Mouse (Mus musculus): Measurements from ENCODE around the gene Gpatch8. TPM values are rescaled to one million over a fixed set of nuclear protein-coding genes. Genes with fewer than 3 reads are reported as not detected.

Gpatch8 gene
- total RNA-seq, 2 experiments from 2014 or later, result 46.6 to 55.7 TPM

- intact Hi-C loops (cut with DNase I), result no loop called here
These were observed 24.8 kb downstream of the Gpatch8 start for GRCm38 (mm10) chr11:102531425-102531824.

GRCm38 (mm10) chr11:102514793-102515424 lies 41.3 kb downstream of the Gpatch8 start:
- DNase-seq (ENCODE audit: low spot score in 2 of 2), result no peak
- intact Hi-C loops (cut with DNase I), result no loop called here

More at GRCm38 (mm10) chr11:102531425-102531824, 24.8 kb downstream of the Gpatch8 start:
- DNase-seq (ENCODE audit: low spot score in 2 of 2), result no peak

GRCm38 (mm10) chr11:102510226-102510625 lies 46.0 kb downstream of the Gpatch8 start:
- peak in 1 of 2 experiments; percentile 9 for DNase-seq (ENCODE audit: low spot score in 2 of 2)
- intact Hi-C loops (cut with DNase I), result no loop called here

- intact Hi-C loops (cut with DNase I), result no loop called here
- no peak for DNase-seq (ENCODE audit: low spot score in 2 of 2)
These were observed 59.5 kb downstream of the Gpatch8 start for GRCm38 (mm10) chr11:102496732-102497131.

- intact Hi-C loops (cut with DNase I), result no loop called here
- no peak for DNase-seq (ENCODE audit: low spot score in 2 of 2)
These were observed 60.0 kb downstream of the Gpatch8 start for GRCm38 (mm10) chr11:102496206-102496605.

GRCm38 (mm10) chr11:102495742-102496141 lies 60.5 kb downstream of the Gpatch8 start:
- no peak for DNase-seq (ENCODE audit: low spot score in 2 of 2)
- intact Hi-C loops (cut with DNase I), result no loop called here

- intact Hi-C loops (cut with DNase I), result no loop called here
- DNase-seq (ENCODE audit: low spot score in 2 of 2), result no peak
These were observed 61.1 kb downstream of the Gpatch8 start for GRCm38 (mm10) chr11:102495114-102495513.

GRCm38 (mm10) chr11:102494063-102494650 lies 62.0 kb downstream of the Gpatch8 start:
- intact Hi-C loops (cut with DNase I), result no loop called here
- no peak for DNase-seq (ENCODE audit: low spot score in 2 of 2)

- intact Hi-C loops (cut with DNase I), result no loop called here
- no peak for DNase-seq (ENCODE audit: low spot score in 2 of 2)
These were observed 63.0 kb downstream of the Gpatch8 start for GRCm38 (mm10) chr11:102493241-102493640.

GRCm38 (mm10) chr11:102487901-102488300 lies 68.3 kb downstream of the Gpatch8 start:
- intact Hi-C loops (cut with DNase I), result loop anchor here (5.0 kb wide), 1 partner anchor 69 kb away; the partner anchor contains the start of gene Gpatch8
- no peak for DNase-seq (ENCODE audit: low spot score in 2 of 2)

- peak; percentile 56 to 77 for DNase-seq (ENCODE audit: low spot score in 2 of 2)
- intact Hi-C loops (cut with DNase I), result loop anchor here (5.0 kb wide), 1 partner anchor 70 kb away; the partner anchor contains the start of gene Gpatch8
These were observed 69.3 kb downstream of the Gpatch8 start for GRCm38 (mm10) chr11:102486733-102487386.

- intact Hi-C loops (cut with DNase I), result loop anchor here (2.0 kb wide), 1 partner anchor 167 kb away; no protein-coding TSS in a partner anchor
- peak in 1 of 2 experiments; percentile 50 for DNase-seq (ENCODE audit: low spot score in 2 of 2)
These were observed 74.4 kb downstream of the Gpatch8 start for GRCm38 (mm10) chr11:102481779-102482178.

- no peak for DNase-seq (ENCODE audit: low spot score in 2 of 2)
- intact Hi-C loops (cut with DNase I), result no loop called here
These were observed 75.3 kb downstream of the Gpatch8 start for GRCm38 (mm10) chr11:102480897-102481296.

- DNase-seq (ENCODE audit: low spot score in 2 of 2), result no peak
- intact Hi-C loops (cut with DNase I), result no loop called here
These were observed 76.1 kb downstream of the Gpatch8 start for GRCm38 (mm10) chr11:102480111-102480510.

GRCm38 (mm10) chr11:102479581-102479980 lies 76.6 kb downstream of the Gpatch8 start:
- intact Hi-C loops (cut with DNase I), result no loop called here
- DNase-seq (ENCODE audit: low spot score in 2 of 2), result no peak

GRCm38 (mm10) chr11:102478671-102479070 lies 77.5 kb downstream of the Gpatch8 start:
- intact Hi-C loops (cut with DNase I), result no loop called here
- no peak for DNase-seq (ENCODE audit: low spot score in 2 of 2)

GRCm38 (mm10) chr11:102475027-102475426 lies 81.2 kb downstream of the Gpatch8 start:
- intact Hi-C loops (cut with DNase I), result no loop called here
- DNase-seq (ENCODE audit: low spot score in 2 of 2), result no peak

GRCm38 (mm10) chr11:102469648-102470357 lies 86.4 kb downstream of the Gpatch8 start, which contains the start of gene Itga2b:
Itga2b (minus strand) TSS chr11:102470122.
- intact Hi-C loops (cut with DNase I), result no loop called here
- no peak for DNase-seq (ENCODE audit: low spot score in 2 of 2)

GRCm38 (mm10) chr11:102467041-102467631 lies 89.1 kb downstream of the Gpatch8 start:
- intact Hi-C loops (cut with DNase I), result no loop called here
- peak; percentile 90 to 95 for DNase-seq (ENCODE audit: low spot score in 2 of 2)
